Mouse (Mus musculus): Measurements from ENCODE around the gene Ankrd26.
"Not testable (repeated sequence)": the region's sequence is repeated elsewhere in the genome, so short reads cannot be mapped to it uniquely, and the experiment has no call there.

The Ankrd26 gene

DNA sequence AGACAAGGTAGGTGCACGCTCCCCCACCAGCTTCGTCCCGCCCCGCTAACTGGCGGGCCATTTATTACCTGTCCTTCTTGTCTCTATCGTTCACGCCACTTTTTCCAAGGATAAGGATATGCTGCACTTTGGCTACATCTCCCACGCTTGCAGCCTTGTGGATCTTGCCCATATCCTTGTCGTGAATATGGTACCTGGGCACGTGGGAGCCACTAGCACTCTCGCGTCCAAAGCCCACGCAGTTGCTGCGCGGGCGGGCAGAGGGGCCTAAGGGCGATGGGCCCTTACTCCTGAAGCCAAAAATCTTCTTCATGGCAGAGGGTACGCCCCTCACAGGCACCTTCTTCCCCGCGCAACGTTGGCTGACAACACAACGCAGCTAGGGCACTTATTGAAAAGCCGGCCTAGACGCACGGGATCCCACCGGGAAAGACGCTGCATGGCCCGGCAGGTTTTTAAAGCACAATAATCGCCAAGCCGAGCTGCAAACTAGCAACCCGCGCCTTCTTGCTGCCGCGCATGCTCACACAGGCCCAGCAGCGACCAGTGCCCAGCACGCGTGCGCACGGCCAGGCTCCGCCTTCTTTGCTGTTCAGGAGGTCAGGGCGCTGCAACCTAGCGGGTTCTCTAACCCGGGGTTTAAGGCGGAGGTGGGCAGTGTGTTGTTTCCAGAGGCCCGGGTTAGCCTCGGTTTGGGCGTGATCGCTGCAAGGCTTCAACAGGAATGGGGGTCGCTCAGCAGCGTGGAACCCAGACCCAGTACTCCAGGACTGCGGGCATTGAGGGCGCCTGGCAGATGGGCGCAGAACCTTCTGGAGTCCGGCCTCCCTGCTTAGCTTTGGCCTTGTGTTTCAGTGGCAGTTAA lies at the start of gene Ankrd26:
Gene Ankrd26 (minus strand): TSS at position 482 of the 865 bp plus-strand sequence.
- ChIA-PET CTCF (interaction anchor here in 1 of 4 experiments (1.0 kb wide), 1 partner anchor 31 kb away, joined by 3 read pairs; no protein-coding TSS in a partner anchor), POLR2A (interaction anchor here in 3 of 4 experiments (0.6 to 2.6 kb wide), 13 partner anchors 9 to 423 kb away, joined by 3 to 7 read pairs (median 3); partner anchors contain the start of genes Bms1 (in 1 of the 3), Csgalnact2 (in 1 of the 3) and Zfp248 (in 1 of the 3))

DNA sequence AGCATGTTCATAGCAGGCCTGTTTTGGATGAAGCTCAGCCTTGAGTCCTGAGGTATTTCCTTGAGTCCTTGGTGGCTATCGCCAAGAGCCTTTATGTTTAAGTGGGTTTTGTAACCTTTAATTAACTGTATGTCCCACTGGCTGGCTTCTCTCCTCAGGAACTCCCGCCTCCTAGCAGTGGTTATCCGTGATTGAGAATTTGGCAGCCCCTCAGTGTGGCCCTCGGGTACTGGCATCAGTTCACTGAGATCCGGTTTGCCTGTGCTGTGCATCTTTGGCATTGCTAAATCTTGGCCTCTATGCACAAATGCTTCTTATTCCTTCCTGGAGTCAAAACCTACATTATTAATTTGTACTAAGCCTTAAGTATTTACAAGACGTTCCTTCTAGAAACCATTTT lies 46.9 kb upstream of the Ankrd26 start:
- POLR2A ChIA-PET, result interaction anchor here in 1 of 4 experiments (0.6 kb wide), 1 partner anchor 8 kb away, joined by 3 read pairs; no protein-coding TSS in a partner anchor
- CTCF ChIA-PET, result no interaction called here

DNA sequence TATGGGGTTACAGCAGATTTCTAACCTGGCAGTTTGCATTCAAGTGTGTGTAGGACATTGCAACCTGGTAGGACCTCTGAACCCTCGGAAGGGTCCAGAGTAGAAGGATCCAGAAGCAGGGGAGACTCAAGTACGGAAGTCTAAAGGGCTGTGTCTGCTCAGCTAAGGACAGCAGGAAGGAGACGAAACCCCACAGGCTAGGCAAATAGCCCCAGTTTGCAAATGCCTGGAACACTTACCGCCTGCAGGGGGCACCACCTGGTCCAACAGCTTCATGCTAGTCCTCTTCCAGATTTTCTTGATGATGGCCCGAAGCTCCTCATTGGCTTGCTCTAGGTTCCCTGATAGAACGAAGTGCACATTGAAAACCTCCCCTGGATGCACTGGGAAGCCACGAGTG lies 43.9 kb upstream of the Ankrd26 start:
- CTCF ChIA-PET, result interaction anchor here in 3 of 4 experiments (0.6 to 1.6 kb wide), 11 partner anchors 11 to 688 kb away, joined by 3 to 11 read pairs (median 3); no protein-coding TSS in a partner anchor
- POLR2A ChIA-PET, result no interaction called here

DNA sequence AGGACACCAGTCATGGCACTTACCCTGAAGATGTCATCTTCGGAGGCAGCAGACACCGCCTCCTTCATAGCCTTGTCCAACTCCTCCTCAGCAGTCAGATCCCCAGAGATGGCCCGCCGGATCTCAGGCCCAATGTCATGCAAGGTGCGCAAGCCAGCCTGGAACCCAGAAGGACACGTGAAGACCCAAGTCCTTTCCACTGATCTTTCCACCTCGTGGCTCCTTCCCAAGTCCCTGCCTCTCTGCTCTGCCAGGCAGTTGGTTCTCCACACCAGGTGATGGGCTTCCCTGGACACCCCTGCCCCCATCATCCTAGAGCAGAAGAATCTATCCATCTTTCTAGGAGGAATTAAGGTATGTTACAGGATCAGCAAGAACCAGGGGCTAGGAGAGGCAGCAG lies 41.8 kb upstream of the Ankrd26 start:
- ChIA-PET POLR2A (no interaction called here), CTCF (no interaction called here)

DNA sequence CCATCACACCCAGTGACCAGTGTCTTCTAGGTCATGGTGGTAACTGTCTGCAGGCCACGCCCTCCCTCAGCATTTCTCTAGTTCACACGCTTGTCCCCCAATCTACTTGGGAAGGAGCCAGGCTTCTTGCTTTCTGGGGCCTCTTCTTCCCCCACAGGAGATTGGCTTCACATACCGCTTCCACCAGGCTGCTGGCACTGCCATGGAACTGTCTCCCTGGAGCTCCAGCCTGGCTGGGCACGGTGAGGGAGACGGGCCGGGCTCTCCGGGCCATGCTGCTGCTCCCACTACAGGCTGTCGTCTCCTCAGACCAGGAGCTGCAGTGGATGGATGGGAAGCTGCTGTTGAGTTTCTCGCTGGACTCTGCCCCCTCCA lies 33.6 kb upstream of the Ankrd26 start:
- ChIA-PET POLR2A (no interaction called here), CTCF (interaction anchor here in 2 of 4 experiments (0.9 to 1.8 kb wide), 2 partner anchors 11 kb away, joined by 3 to 5 read pairs; no protein-coding TSS in a partner anchor)

DNA sequence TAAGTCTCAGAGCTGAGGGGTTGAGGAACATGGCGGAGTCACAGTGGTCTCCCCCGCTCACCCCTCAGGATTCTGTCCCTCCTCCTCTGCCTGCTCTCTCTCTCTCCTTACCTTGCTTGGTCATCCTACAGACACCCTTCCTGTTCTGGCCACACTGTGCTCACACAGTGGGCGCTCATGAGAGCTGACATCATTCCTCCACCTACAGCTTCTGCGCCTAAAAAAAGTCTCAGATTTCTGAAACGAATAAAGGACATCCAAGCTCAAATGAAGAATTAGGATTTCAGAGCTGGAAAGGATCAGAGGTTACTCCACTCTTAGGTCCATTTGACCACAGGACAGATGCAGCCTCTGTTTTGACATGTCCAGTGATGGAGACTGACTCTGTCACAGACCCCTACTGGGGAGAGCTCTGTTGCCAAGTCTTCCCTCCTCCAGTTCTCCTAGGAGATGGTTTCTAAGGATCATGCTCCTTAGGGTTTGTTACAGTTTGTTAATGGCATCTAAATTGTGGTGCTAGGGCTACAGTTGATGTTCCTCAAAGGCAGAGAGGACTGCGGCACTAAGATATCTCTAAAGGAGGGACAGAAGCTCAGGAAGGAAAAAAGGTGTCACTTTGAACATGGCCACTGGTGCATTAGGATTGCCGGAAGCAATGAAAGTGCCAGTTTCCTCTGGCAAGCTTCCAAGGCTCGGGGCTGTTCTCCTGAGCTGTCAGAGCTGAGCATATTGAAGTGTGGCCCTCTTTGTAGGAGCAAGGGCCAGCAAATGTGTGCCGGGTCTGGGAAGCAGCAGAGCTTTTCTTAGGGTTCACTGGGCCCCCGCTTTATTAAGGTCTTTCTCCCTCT lies 33.0 kb upstream of the Ankrd26 start:
- ChIA-PET POLR2A (interaction anchor here in 2 of 4 experiments (0.6 to 1.7 kb wide), 3 partner anchors 32 to 770 kb away, joined by 3 to 5 read pairs (median 4); no protein-coding TSS in a partner anchor), CTCF (interaction anchor here in 2 of 4 experiments (0.9 to 1.8 kb wide), 4 partner anchors 11 to 31 kb away, joined by 3 to 5 read pairs (median 3); no protein-coding TSS in a partner anchor)

DNA sequence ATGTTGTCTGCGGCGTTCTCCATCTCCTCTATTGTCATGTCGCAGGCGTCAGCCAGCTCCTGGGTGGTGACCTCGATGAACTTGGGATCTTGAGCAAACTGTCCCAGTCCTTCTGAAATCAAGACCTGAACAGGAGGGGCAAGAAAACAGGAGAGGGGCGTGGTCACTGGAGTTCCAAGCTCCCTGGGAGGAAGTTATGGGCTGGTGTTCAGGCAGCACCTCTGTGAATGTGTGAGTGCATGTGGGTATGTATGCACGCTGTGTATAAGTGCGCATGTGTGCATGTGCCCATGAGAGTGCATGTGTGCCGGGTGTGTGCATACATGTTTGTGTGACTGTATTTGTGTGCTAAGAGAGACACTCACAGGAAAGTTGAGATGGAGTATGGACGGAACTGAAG lies 32.0 kb upstream of the Ankrd26 start:
- POLR2A ChIA-PET, result interaction anchor here in 2 of 4 experiments (0.8 to 1.8 kb wide), 4 partner anchors 8 to 34 kb away, joined by 3 to 4 read pairs (median 4); partner anchors contain the start of gene Ankrd26 (in 1 of the 2)
- CTCF ChIA-PET, result interaction anchor here in 2 of 4 experiments (0.5 to 1.7 kb wide), 6 partner anchors 13 to 581 kb away, joined by 3 to 4 read pairs (median 3); partner anchors contain the start of gene Dcp1b (in 1 of the 2)

DNA sequence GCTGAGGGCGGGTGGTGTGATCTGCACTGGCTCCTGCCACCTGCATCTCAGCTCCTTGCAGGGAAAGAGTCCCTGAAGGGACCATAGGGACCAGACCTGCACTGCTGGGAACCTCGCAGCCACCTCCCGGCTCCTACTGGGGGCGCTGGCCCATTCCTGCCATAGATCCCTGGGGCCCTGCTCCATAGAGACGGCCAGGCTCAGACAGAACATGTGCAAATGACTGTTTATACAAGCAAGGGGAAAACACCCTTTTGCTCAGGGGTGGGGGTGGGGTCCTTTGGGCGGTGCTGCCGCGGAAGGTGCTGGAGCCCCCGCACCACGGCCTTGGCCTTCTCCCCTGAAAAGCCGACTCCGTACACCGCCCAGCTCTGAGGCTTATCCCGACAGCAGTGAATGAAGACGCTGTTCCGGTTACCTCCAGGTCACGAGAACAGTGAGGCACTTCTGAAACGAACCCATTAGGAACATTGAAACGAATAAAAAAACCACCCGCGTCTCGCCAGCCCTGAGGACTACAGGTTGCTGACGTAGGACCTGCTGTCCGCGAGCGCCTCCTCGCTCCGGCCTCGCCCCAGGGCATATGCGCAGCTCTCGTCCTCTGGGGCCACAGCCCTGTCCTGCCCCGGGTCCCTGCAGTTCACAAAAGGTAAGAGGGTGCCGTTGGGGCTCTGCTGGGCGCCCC lies 31.5 kb upstream of the Ankrd26 start:
- POLR2A ChIA-PET, result interaction anchor here in 3 of 4 experiments (0.5 to 1.8 kb wide), 7 partner anchors 9 to 1707 kb away, joined by 3 to 7 read pairs (median 4); partner anchors contain the start of gene Ankrd26 (in 1 of the 3)
- CTCF ChIA-PET, result interaction anchor here (0.5 to 1.7 kb wide), 15 partner anchors 14 to 1632 kb away, joined by 3 to 24 read pairs (median 4); partner anchors contain the start of genes Ankrd26 (in 1 of the 4) and Dcp1b (in 1 of the 4)

DNA sequence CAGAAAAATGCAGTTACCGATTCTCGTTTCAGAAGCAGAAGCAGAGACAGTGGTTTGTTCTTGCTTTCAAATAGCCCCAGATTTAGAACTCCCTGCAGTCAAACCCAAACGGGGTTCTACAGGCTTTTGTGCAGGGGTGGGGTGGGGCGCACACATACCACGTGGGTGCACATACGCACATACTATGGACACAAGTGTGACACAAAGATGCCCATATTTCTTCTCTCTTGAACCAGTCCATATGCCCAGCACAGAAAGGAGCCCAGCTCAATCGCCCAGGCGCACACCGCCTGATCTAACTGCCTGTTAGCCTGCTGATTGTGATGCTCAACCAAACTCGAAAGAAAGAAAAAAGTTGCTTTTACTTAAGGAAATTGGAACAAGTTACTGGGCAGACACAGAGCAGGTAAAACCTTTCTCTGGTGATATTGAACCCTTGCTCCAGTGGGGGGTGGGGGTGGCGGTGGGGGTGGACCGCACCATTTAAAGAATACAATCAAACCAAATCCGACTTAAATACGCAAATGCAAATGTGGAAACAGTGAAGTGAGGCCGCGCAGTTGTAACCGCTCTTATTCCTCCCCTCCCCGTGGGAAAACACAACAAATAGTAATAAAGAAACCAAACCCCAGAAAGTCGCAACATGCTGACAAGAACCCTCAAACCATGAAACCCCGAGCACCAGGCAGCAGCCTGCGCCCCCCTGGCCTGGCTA lies 30.8 kb upstream of the Ankrd26 start:
- CTCF ChIA-PET, result interaction anchor here (0.5 to 1.4 kb wide), 10 partner anchors 15 to 1633 kb away, joined by 3 to 24 read pairs (median 4); partner anchors contain the start of gene Ankrd26 (in 1 of the 4)
- POLR2A ChIA-PET, result interaction anchor here in 2 of 4 experiments (0.7 to 1.8 kb wide), 4 partner anchors 9 to 1708 kb away, joined by 4 to 7 read pairs (median 4); partner anchors contain the start of gene Ankrd26 (in 1 of the 2)

DNA sequence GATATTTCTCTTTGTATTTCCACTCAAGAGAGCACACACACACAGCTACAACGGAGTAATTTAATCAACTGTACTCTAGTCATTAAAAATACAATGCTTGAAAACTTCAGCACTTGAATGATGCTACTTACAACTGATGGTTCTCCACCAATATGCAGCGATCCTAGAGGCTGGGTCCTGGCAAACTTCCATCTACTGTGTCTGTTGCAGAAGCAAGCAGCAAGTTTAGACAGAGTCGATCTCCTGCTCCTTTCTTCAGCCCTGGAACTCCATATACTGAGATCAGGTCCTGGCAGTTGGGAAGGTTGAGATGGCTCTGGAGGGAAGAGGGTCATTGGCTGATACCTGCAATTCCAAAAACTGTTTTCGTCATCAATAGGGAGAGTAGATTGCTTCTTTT lies 16.7 kb upstream of the Ankrd26 start:
- POLR2A ChIA-PET, CTCF ChIA-PET: not testable (repeated sequence)

DNA sequence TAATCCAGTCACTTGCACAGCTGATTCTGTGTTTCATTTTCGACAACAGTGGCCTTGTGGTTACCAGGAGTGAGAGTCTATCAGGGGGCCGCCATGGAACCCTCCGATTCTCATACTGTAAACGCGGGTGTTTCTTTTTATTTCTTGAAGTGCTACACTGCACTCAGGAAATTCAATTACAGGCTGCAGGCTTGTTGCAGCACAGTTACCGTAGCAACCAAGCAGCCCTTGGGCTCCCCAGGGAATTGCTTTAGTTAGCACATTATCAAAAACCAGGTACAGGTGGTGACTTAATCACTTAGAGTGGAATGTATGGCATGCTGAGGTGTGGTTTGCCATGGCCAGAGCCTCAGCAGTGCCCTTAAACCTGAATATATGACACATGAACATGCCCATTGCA lies 12.3 kb upstream of the Ankrd26 start:
- CTCF ChIA-PET, result interaction anchor here in 1 of 4 experiments (0.6 kb wide), 1 partner anchor 10 kb away, joined by 3 read pairs; no protein-coding TSS in a partner anchor
- POLR2A ChIA-PET, result no interaction called here

DNA sequence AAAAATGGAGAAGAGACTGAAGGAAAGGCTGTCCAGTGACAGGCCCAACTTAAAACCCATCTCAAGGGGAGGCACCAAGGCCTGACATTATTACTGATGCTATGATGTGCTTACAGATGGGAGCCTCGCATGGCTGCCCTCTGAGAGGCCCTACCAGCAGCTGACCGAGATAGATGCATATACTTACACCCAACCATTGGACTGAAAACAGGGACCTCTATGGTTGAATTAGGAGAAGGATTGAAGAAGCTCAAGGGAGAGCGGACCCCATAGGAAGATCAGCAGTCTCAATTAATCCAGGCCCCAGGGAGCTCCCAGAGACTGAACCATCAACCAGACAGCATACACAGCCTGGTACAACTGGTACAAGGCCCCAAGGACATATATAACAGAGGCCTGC lies 5.8 kb upstream of the Ankrd26 start:
- POLR2A ChIA-PET, result interaction anchor here in 1 of 4 experiments (0.5 kb wide), 1 partner anchor 496 kb away, joined by 3 read pairs; no protein-coding TSS in a partner anchor
- CTCF ChIA-PET, result no interaction called here

DNA sequence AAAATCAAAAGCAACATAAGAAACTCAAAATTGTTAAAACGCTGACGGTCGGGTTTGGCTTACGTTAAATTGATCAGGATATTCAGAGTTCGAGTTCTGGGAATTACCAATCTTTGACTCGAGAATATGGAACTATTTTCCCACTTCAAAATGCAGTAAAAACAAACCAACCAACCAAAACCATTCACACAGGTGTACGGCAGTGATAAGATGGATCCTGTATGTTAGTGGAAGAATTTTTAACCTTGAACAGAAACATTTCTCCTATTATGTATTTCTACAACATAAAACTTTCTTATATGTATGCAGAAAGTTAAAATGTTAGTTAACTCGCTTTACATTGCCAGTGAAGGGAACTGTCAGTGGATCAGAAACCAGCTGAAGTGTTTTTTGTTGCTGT lies 801 bp downstream of the Ankrd26 start:
- POLR2A ChIA-PET, result interaction anchor here in 2 of 4 experiments (0.8 to 2.6 kb wide), 5 partner anchors 8 to 44 kb away, joined by 3 to 7 read pairs (median 3); no protein-coding TSS in a partner anchor
- CTCF ChIA-PET, result interaction anchor here in 1 of 4 experiments (0.6 kb wide), 1 partner anchor 883 kb away, joined by 3 read pairs; no protein-coding TSS in a partner anchor

DNA sequence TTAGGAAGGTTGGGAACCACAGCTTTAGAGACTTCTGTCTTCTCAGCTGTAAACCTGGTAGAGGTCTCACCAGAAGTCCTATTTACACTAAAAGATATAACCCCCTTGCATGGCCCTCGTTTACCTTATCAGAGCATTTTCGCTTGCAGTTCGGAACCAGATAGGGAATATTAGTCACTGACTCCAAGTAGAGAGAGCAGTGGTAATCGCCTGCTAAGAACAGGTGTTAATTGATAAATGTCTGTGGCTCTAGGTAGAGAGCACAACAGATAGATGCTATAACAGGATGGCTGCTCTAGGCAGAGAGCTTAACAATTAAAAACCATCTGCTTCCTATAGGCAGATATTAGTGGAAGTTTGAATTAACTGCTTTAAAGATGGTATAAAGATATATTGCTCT lies 23.4 kb downstream of the Ankrd26 start:
- ChIA-PET POLR2A (no interaction called here), CTCF (no interaction called here)

DNA sequence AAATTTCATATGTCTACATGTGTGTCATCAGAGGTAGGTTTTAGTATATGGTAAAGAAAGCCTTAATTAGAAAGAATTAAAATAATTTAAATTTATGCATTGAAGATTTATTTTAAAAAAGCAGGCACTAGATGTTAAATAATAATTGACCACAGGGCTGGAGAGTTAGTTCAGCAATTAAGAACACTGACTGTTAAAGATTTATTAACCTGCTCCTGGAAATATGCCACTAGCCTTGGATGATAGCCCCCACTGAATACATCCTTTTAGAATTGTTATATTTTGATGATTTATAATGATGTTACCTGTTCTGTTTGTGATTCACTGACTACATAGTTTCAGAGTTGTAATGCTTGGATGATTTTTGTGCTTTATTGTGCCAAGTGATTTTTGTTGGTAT lies 24.8 kb downstream of the Ankrd26 start:
- CTCF ChIA-PET, result not testable (repeated sequence)
- POLR2A ChIA-PET, result interaction anchor here in 1 of 4 experiments (0.6 kb wide), 1 partner anchor 791 kb away, joined by 3 read pairs; no protein-coding TSS in a partner anchor

DNA sequence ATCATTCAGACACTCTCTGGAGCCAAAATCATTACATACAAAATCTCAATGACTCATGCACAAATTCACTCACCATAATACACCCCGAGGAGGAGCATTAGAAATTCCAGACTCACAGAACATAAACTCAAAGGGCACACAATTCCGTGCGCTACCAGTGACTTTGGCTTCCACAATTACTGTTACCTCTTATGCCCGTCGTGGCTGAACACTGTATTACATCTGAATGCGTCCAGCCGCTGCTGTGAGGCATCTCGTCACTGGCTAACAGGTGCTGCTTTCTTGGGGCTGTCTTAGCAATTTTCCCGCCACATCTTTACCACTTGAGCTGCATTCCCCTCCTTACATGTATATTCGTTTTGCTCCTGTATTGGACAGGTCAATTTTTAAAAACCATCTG lies 26.7 kb downstream of the Ankrd26 start:
- ChIA-PET CTCF (no interaction called here), POLR2A (interaction anchor here in 1 of 4 experiments (1.0 to 1.5 kb wide), 3 partner anchors 11 to 116 kb away, joined by 3 to 4 read pairs (median 3); partner anchors contain the start of gene Bms1)

DNA sequence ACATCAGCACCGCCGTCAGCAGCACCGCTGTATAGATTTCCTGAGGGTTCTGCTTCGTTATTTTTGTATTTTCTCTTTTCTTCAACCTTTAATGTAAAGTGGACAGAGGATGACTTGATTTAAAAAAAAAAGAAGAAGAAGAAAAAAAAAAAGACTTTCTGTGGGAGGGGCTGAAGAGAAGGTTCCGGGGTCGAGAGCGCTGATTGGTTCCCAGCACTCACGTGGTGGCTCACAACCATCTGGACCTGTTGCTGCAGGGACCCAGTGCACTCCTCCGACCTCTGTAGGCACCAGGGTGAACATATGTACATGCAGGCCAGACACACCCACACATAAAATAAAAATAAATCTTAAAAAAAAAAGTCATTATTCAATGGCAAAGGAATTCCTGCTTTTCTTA lies 28.6 kb downstream of the Ankrd26 start:
- ChIA-PET POLR2A (interaction anchor here in 1 of 4 experiments (0.6 kb wide), 1 partner anchor 54 kb away, joined by 3 read pairs; no protein-coding TSS in a partner anchor), CTCF (interaction anchor here in 1 of 4 experiments (0.7 kb wide), 1 partner anchor 794 kb away, joined by 3 read pairs; no protein-coding TSS in a partner anchor)

All from embryonic stem cell, embryonic (primary cell).